Mouse (Mus musculus): ENCODE results near the gene Serpine1. TPM values are rescaled to one million over a fixed set of nuclear protein-coding genes. Genes with fewer than 3 reads are reported as not detected.
"Not testable (repeated sequence)": the region's sequence is repeated elsewhere in the genome, so short reads cannot be mapped to it uniquely, and the experiment has no call there.

Gene Serpine1
- 0.21 TPM in 1 of 2 replicates, not detected in the other for total RNA-seq (2015; ENCODE audit: low replicate concordance)
- total RNA-seq (2017; ENCODE audit: low replicate concordance) = 0.84 TPM in 1 of 2 replicates, not detected in the other

- peak; percentile 30; the same call in 1 of the 2 replicates for ATAC-seq (replicated peaks; ENCODE audit: low FRiP score, poor library complexity, severe bottlenecking)
Measured at GRCm38 (mm10) chr5:137072079-137072960, at the start of gene Serpine1. Serpine1 (minus strand) TSS chr5:137072268.

GRCm38 (mm10) chr5:137121280-137121679, 49.2 kb upstream of the Serpine1 start:
- ATAC-seq (replicated peaks; ENCODE audit: low FRiP score, poor library complexity, severe bottlenecking) = no peak

GRCm38 (mm10) chr5:137118878-137119277, 46.8 kb upstream of the Serpine1 start:
- no peak for ATAC-seq (replicated peaks; ENCODE audit: low FRiP score, poor library complexity, severe bottlenecking)

- not testable (repeated sequence) for ATAC-seq (replicated peaks; ENCODE audit: low FRiP score, poor library complexity, severe bottlenecking)
Measured at GRCm38 (mm10) chr5:137117994-137118393, 45.9 kb upstream of the Serpine1 start.

- ATAC-seq (replicated peaks; ENCODE audit: low FRiP score, poor library complexity, severe bottlenecking) = no peak; the same call in 1 of the 2 replicates
Measured at GRCm38 (mm10) chr5:137116987-137117386, 44.9 kb upstream of the Serpine1 start.

- peak; percentile 89 for ATAC-seq (replicated peaks; ENCODE audit: low FRiP score, poor library complexity, severe bottlenecking)
Measured at GRCm38 (mm10) chr5:137115866-137116847, 44.1 kb upstream of the Serpine1 start, which contains the start of gene Trim56. Trim56 (minus strand) TSS chr5:137116209.

- no peak for ATAC-seq (replicated peaks; ENCODE audit: low FRiP score, poor library complexity, severe bottlenecking)
Measured at GRCm38 (mm10) chr5:137114891-137115561, 43.0 kb upstream of the Serpine1 start.

- ATAC-seq (replicated peaks; ENCODE audit: low FRiP score, poor library complexity, severe bottlenecking) = no peak
Measured at GRCm38 (mm10) chr5:137111542-137112408, 39.7 kb upstream of the Serpine1 start.

- ATAC-seq (replicated peaks; ENCODE audit: low FRiP score, poor library complexity, severe bottlenecking) = 0 out of 2 replicates have a peak, but pooled peaks have one; percentile 6
Measured at GRCm38 (mm10) chr5:137110863-137111262, 38.8 kb upstream of the Serpine1 start.

- peak; percentile 6; the same call in 1 of the 2 replicates for ATAC-seq (replicated peaks; ENCODE audit: low FRiP score, poor library complexity, severe bottlenecking)
Measured at GRCm38 (mm10) chr5:137109941-137110593, 38.0 kb upstream of the Serpine1 start.

- no peak for ATAC-seq (replicated peaks; ENCODE audit: low FRiP score, poor library complexity, severe bottlenecking)
Measured at GRCm38 (mm10) chr5:137108111-137108510, 36.0 kb upstream of the Serpine1 start.

GRCm38 (mm10) chr5:137107670-137108069, 35.6 kb upstream of the Serpine1 start:
- no peak for ATAC-seq (replicated peaks; ENCODE audit: low FRiP score, poor library complexity, severe bottlenecking)

GRCm38 (mm10) chr5:137107024-137107423, 35.0 kb upstream of the Serpine1 start:
- ATAC-seq (replicated peaks; ENCODE audit: low FRiP score, poor library complexity, severe bottlenecking) = peak; percentile 21; the same call in 1 of the 2 replicates

- ATAC-seq (replicated peaks; ENCODE audit: low FRiP score, poor library complexity, severe bottlenecking) = no peak
Measured at GRCm38 (mm10) chr5:137106434-137106833, 34.4 kb upstream of the Serpine1 start.

- ATAC-seq (replicated peaks; ENCODE audit: low FRiP score, poor library complexity, severe bottlenecking) = peak; percentile 28; the same call in 1 of the 2 replicates
Measured at GRCm38 (mm10) chr5:137103969-137104368, 31.9 kb upstream of the Serpine1 start.

- ATAC-seq (replicated peaks; ENCODE audit: low FRiP score, poor library complexity, severe bottlenecking) = peak; percentile 83
Measured at GRCm38 (mm10) chr5:137102575-137103522, 30.8 kb upstream of the Serpine1 start.

- no peak for ATAC-seq (replicated peaks; ENCODE audit: low FRiP score, poor library complexity, severe bottlenecking)
Measured at GRCm38 (mm10) chr5:137102078-137102477, 30.0 kb upstream of the Serpine1 start.
